ENCODE assay signal across 23 mouse cellular contexts in genomic region chr12:25991801-25992525, GRCm38 (mm10).
DNase-seq lines count a peak whose midpoint lies in the region; ATAC-seq and TF ChIP-seq lines count a peak whose summit lies in the region.
"Had no signal": no experiment of that assay in that cellular context is flagged by ENCODE, and none has a peak within 500 bp of the region (broad histone marks: within the 10 kb centered on the region; RNA-seq: fewer than 3 reads in every experiment).

No protein-coding gene starts in this region.

- no peak overlapping the region for H3K4me2 ChIP-seq in hindbrain, postnatal 0 days (ENCODE audit: low read depth, low read length)
- no peak overlapping the region for H3K4me2 ChIP-seq in hindbrain, embryonic 13.5 days
- H3K4me2 ChIP-seq: hindbrain, embryonic 12.5 days; midbrain, embryonic 15.5 days; neural tube, embryonic 13.5 days had no signal

- H3K27me3 ChIP-seq in hindbrain, postnatal 0 days (ENCODE audit: insufficient read depth, low read length), result no peaks in the 10 kb centered on the region
- H3K27me3 ChIP-seq in hindbrain, embryonic 13.5 days, result no peaks in the 10 kb centered on the region
- H3K27me3 ChIP-seq: hindbrain, embryonic 12.5 days; midbrain, embryonic 15.5 days; neural tube, embryonic 13.5 days had no signal

- H3K4me3 ChIP-seq in hindbrain, postnatal 0 days (ENCODE audit: low read length), result no peak overlapping the region
- H3K4me3 ChIP-seq in hindbrain, embryonic 13.5 days, result no peak overlapping the region
- H3K4me3 ChIP-seq: erythroblast, embryonic 14.5 days; gastrocnemius, adult 2 months; hindbrain, embryonic 12.5 days; midbrain, embryonic 15.5 days; myocyte; neural tube, embryonic 13.5 days had no signal

- H3K9ac ChIP-seq in hindbrain, postnatal 0 days (replicated peaks; ENCODE audit: low read length), result no peak overlapping the region
- no peak overlapping the region for H3K9ac ChIP-seq in hindbrain, embryonic 13.5 days
- H3K9ac ChIP-seq: hindbrain, embryonic 12.5 days; midbrain, embryonic 15.5 days; neural tube, embryonic 13.5 days had no signal

- no peaks in the 10 kb centered on the region for H3K4me1 ChIP-seq in hindbrain, postnatal 0 days (ENCODE audit: insufficient read depth, low read length)
- no peaks in the 10 kb centered on the region for H3K4me1 ChIP-seq in hindbrain, embryonic 13.5 days (replicated peaks)
- H3K4me1 ChIP-seq: hindbrain, embryonic 12.5 days; midbrain, embryonic 15.5 days; neural tube, embryonic 13.5 days had no signal

- 72% methylated on average over 6 of the region's 6 CpGs for WGBS in hindbrain, postnatal 0 days
- 88% methylated on average over 6 of the region's 6 CpGs for WGBS in hindbrain, embryonic 13.5 days

- no peak overlapping the region for H3K27ac ChIP-seq in hindbrain, postnatal 0 days
- H3K27ac ChIP-seq in hindbrain, embryonic 13.5 days, result no peak overlapping the region
- H3K27ac ChIP-seq: gastrocnemius, adult 2 months; hindbrain, embryonic 12.5 days; macrophage; midbrain, embryonic 15.5 days; neural tube, embryonic 13.5 days had no signal

- no peaks in the 10 kb centered on the region for H3K36me3 ChIP-seq in hindbrain, postnatal 0 days (ENCODE audit: insufficient read depth, low read length)
- no peaks in the 10 kb centered on the region for H3K36me3 ChIP-seq in hindbrain, embryonic 13.5 days
- H3K36me3 ChIP-seq: hindbrain, embryonic 12.5 days; midbrain, embryonic 15.5 days; neural tube, embryonic 13.5 days had no signal

- ATAC-seq in cerebellum, adult (ENCODE audit: insufficient number of reproducible peaks, low FRiP score, low TSS enrichment), result no peak
- ATAC-seq in hindbrain, postnatal 0 days, result no peak
- no peak for ATAC-seq in hindbrain, embryonic 13.5 days (ENCODE audit: low FRiP score)
- ATAC-seq: CD4-positive, CD25-positive, alpha-beta regulatory T cell, adult 4 months; inflammation-experienced regulatory T-cells, adult 6 months; midbrain, embryonic 15.5 days had no signal

- no peaks in the 10 kb centered on the region for H3K9me3 ChIP-seq in hindbrain, postnatal 0 days (ENCODE audit: low read length)
- no peaks in the 10 kb centered on the region for H3K9me3 ChIP-seq in hindbrain, embryonic 13.5 days
- H3K9me3 ChIP-seq: hindbrain, embryonic 12.5 days; midbrain, embryonic 15.5 days; neural tube, embryonic 13.5 days had no signal

- DNase-seq in cerebellum, postnatal 14 days, result peak; percentile 21 to 35
- peak; percentile 9 for DNase-seq in hindbrain, postnatal 0 days (ENCODE audit: low spot score)
- peak; percentile 8 for DNase-seq in 3T3-L1 (ENCODE audit: low read depth, low spot score)
- peak; percentile 9 for DNase-seq in layer of hippocampus, adult 9-11 months
- DNase-seq in T-cell, adult 2 months (ENCODE audit: low spot score), result no peak
- DNase-seq: adrenal gland, postnatal 36 days; cerebellum, adult 18-20 months; gastrocnemius, adult 2 months; kidney, adult 18-20 months; kidney, postnatal 4 days; left cerebral cortex, postnatal 4 days; retina, postnatal 1 day; thymus, postnatal 36 days had no signal

- TF ChIP-seq CTCF in hindbrain, postnatal 0 days (IDR thresholded peaks at IDR 0.05; ENCODE audit: low read depth), result no peak
